In genomic region chr10:110455063-110455837, GRCm38 (mm10) we compare ENCODE assay signal across 8 mouse cellular contexts. TPM values are rescaled to one million over a fixed set of nuclear protein-coding genes. Genes with fewer than 3 reads are reported as not detected.
DNase-seq lines count a peak whose midpoint lies in the region; ATAC-seq lines count a peak whose summit lies in the region.

No protein-coding gene starts in this region.

- DNase-seq in kidney, adult 18-20 months = no peak
- peak; percentile 59 to 63 for DNase-seq in cerebellum, postnatal 36 days
- DNase-seq in left cerebral cortex, adult 18-20 months (ENCODE audit: low spot score in 2 of 2) = peak; percentile 44 to 46
- DNase-seq in midbrain, embryonic 10.5 days (ENCODE audit: low spot score) = peak; percentile 67

- H3K4me3 ChIP-seq in kidney, embryonic 14.5 days (ENCODE audit: low read length) = peak overlapping the region; percentile 63
- H3K4me3 ChIP-seq in heart, embryonic 13.5 days = peak overlapping the region; percentile 76
- H3K4me3 ChIP-seq in midbrain, embryonic 10.5 days = peak overlapping the region; percentile 73
- peak overlapping the region; percentile 67 for H3K4me3 ChIP-seq in stomach, embryonic 16.5 days (replicated peaks; ENCODE audit: low read length)

- peak overlapping the region; percentile 90 for H3K4me2 ChIP-seq in kidney, embryonic 14.5 days (replicated peaks; ENCODE audit: low read depth, low read length)
- H3K4me2 ChIP-seq in heart, embryonic 13.5 days = peak overlapping the region; percentile 97
- peak overlapping the region; percentile 97 for H3K4me2 ChIP-seq in stomach, embryonic 16.5 days (ENCODE audit: low read depth, low read length)

- H3K9ac ChIP-seq in kidney, embryonic 14.5 days (ENCODE audit: low read depth, low read length) = peak overlapping the region; percentile 68
- peak overlapping the region; percentile 85 for H3K9ac ChIP-seq in heart, embryonic 13.5 days
- H3K9ac ChIP-seq in stomach, embryonic 16.5 days (ENCODE audit: low read length) = peak overlapping the region; percentile 75

- H3K27ac ChIP-seq in kidney, embryonic 14.5 days (ENCODE audit: low read depth, low read length) = no peak overlapping the region
- no peak overlapping the region; the same call in 1 of the 2 replicates for H3K27ac ChIP-seq in heart, embryonic 13.5 days (replicated peaks)
- peak overlapping the region; percentile 83 for H3K27ac ChIP-seq in midbrain, embryonic 10.5 days (replicated peaks)
- no peak overlapping the region for H3K27ac ChIP-seq in stomach, embryonic 16.5 days (ENCODE audit: low read length)

- no peaks in the 10 kb centered on the region for H3K9me3 ChIP-seq in kidney, embryonic 14.5 days (ENCODE audit: control insufficient read depth, low read length)
- no peaks in the 10 kb centered on the region for H3K9me3 ChIP-seq in heart, embryonic 13.5 days
- no peaks in the 10 kb centered on the region for H3K9me3 ChIP-seq in midbrain, embryonic 10.5 days (replicated peaks)
- no peaks in the 10 kb centered on the region for H3K9me3 ChIP-seq in stomach, embryonic 16.5 days (replicated peaks; ENCODE audit: control insufficient read depth, low read length)

- 1% methylated on average over 39 of the region's 45 CpGs for WGBS in kidney, embryonic 14.5 days
- under 1% methylated on average over 41 of the region's 45 CpGs for WGBS in heart, embryonic 13.5 days
- whole genome bisulfite sequencing in midbrain, embryonic 10.5 days = 1% methylated on average over 32 of the region's 45 CpGs
- under 1% methylated on average over 45 of the region's 45 CpGs for WGBS in stomach, embryonic 16.5 days

- no peaks in the 10 kb centered on the region for H3K4me1 ChIP-seq in kidney, embryonic 14.5 days (ENCODE audit: control insufficient read depth, insufficient read depth, low read length)
- peaks cover 9% of the 10 kb centered on the region; the same call in 1 of the 2 replicates for H3K4me1 ChIP-seq in heart, embryonic 13.5 days
- H3K4me1 ChIP-seq in midbrain, embryonic 10.5 days = peaks cover 16% of the 10 kb centered on the region
- peaks cover 6% of the 10 kb centered on the region; the same call in 1 of the 2 replicates for H3K4me1 ChIP-seq in stomach, embryonic 16.5 days (ENCODE audit: control insufficient read depth, insufficient read depth, low read length)

- ATAC-seq in kidney, embryonic 14.5 days (ENCODE audit: low FRiP score, low TSS enrichment) = peak; percentile 67
- no peak for ATAC-seq in heart, embryonic 13.5 days (ENCODE audit: extremely low read depth, insufficient number of reproducible peaks, low FRiP score, low TSS enrichment)
- peak; percentile 33; the same call in 1 of the 2 replicates for ATAC-seq in stomach, embryonic 16.5 days (ENCODE audit: insufficient read depth, low FRiP score)
- ATAC-seq in erythroblast, adult 5-6 weeks (replicated peaks; ENCODE audit: low FRiP score, poor library complexity, severe bottlenecking) = no peak

- H3K27me3 ChIP-seq in kidney, embryonic 14.5 days (ENCODE audit: control insufficient read depth, insufficient read depth, low read length) = peaks cover 13% of the 10 kb centered on the region; the same call in 1 of the 2 replicates
- peaks cover 43% of the 10 kb centered on the region for H3K27me3 ChIP-seq in heart, embryonic 13.5 days (replicated peaks)
- H3K27me3 ChIP-seq in midbrain, embryonic 10.5 days (ENCODE audit: low read depth, poor library complexity, severe bottlenecking) = peaks cover 45% of the 10 kb centered on the region
- H3K27me3 ChIP-seq in stomach, embryonic 16.5 days (ENCODE audit: control insufficient read depth, insufficient read depth, low read length) = peaks cover 14% of the 10 kb centered on the region

- no peaks in the 10 kb centered on the region for H3K36me3 ChIP-seq in kidney, embryonic 14.5 days (ENCODE audit: control insufficient read depth, insufficient read depth, low read length)
- no peaks in the 10 kb centered on the region for H3K36me3 ChIP-seq in heart, embryonic 13.5 days
- no peaks in the 10 kb centered on the region for H3K36me3 ChIP-seq in midbrain, embryonic 10.5 days
- H3K36me3 ChIP-seq in stomach, embryonic 16.5 days (ENCODE audit: control insufficient read depth, insufficient read depth, low read length) = no peaks in the 10 kb centered on the region

RNA-seq across cellular contexts. Expression of gene Nav3, which starts 0.8 kb away (rescaled TPM):
- polyA plus RNA-seq in kidney, embryonic 14.5 days (2014; fragmentation: Nextera tagmentation; extraction: Ambion mirVana) = 5.0 and 5.5 TPM in 2 replicates
- polyA plus RNA-seq in heart, embryonic 13.5 days (2015; fragmentation: Nextera tagmentation; extraction: Ambion mirVana) = 1.8 TPM in 2 replicates
- 100 to 1,000 TPM; 103 to 116 TPM for total RNA-seq in left cerebral cortex, adult 18-20 months (2021)
- polyA plus RNA-seq in midbrain, embryonic 10.5 days (2016; fragmentation: Nextera tagmentation; extraction: Ambion mirVana) = 3.4 and 4.9 TPM in 2 replicates
- polyA plus RNA-seq in stomach, embryonic 16.5 days (2015; fragmentation: Nextera tagmentation; extraction: Ambion mirVana) = 1.6 and 2.4 TPM in 2 replicates
- total RNA-seq in erythroblast, adult 5-6 weeks (2015; ENCODE audit: low replicate concordance) = not detected in 2 replicates
- total RNA-seq in erythroblast, adult 5-6 weeks (2017; ENCODE audit: low replicate concordance) = not detected in 2 replicates

Comparison
In these comparisons a context has a peak if more than half of its experiments do, and no peak if none do; other contexts are left out.
1. ATAC-seq: peak in kidney, embryonic 14.5 days (single experiment) and stomach, embryonic 16.5 days (single experiment); none in heart, embryonic 13.5 days (single experiment) and erythroblast, adult 5-6 weeks (single experiment).
2. Peak in every context shown above with its lines, with median percentiles within 50 percentile points of each other: H3K4me2 ChIP-seq, H3K4me3 ChIP-seq and H3K9ac ChIP-seq.